Mouse (Mus musculus) frontal cortex, postnatal 10 days (tissue): Measurements from ENCODE around the gene Upp1.
"Not testable (repeated sequence)": the region's sequence is repeated elsewhere in the genome, so short reads cannot be mapped to it uniquely, and the experiment has no call there.

Experiments used
- DNase-seq, 2 experiments: peaks; one replicate each; pipeline ENCODE4 v3.0.0; 2022; ENCODE audit warnings: low spot score in 2 of 2, mixed read lengths in 1 of 2

The Upp1 gene

GRCm38 (mm10) chr11:9118050-9118420 lies at the start of gene Upp1:
Upp1 (plus strand) TSS chr11:9118103.
- no peak for DNase-seq

- no peak for DNase-seq
Measured at GRCm38 (mm10) chr11:9076444-9076843, 41.5 kb upstream of the Upp1 start.

GRCm38 (mm10) chr11:9113189-9113588 lies 4.7 kb upstream of the Upp1 start:
- no peak for DNase-seq

GRCm38 (mm10) chr11:9115367-9116120 lies 2.4 kb upstream of the Upp1 start:
- no peak for DNase-seq

GRCm38 (mm10) chr11:9116121-9116520 lies 1.8 kb upstream of the Upp1 start:
- DNase-seq, result no peak

GRCm38 (mm10) chr11:9116916-9117315 lies 987 bp upstream of the Upp1 start:
- no peak for DNase-seq

GRCm38 (mm10) chr11:9117358-9118049 lies 399 bp upstream of the Upp1 start:
- DNase-seq, result peak in 1 of 2 experiments; percentile 23

GRCm38 (mm10) chr11:9118421-9119121 lies 668 bp downstream of the Upp1 start:
- DNase-seq, result no peak

- DNase-seq, result no peak
Measured at GRCm38 (mm10) chr11:9119231-9120020, 1.5 kb downstream of the Upp1 start.

GRCm38 (mm10) chr11:9122315-9122714 lies 4.4 kb downstream of the Upp1 start:
- no peak for DNase-seq

GRCm38 (mm10) chr11:9126373-9127107 lies 8.6 kb downstream of the Upp1 start:
- no peak for DNase-seq

GRCm38 (mm10) chr11:9128110-9128509 lies 10.2 kb downstream of the Upp1 start:
- DNase-seq, result no peak

- DNase-seq, result no peak
Measured at GRCm38 (mm10) chr11:9129528-9129927, 11.6 kb downstream of the Upp1 start.

- DNase-seq, result no peak
Measured at GRCm38 (mm10) chr11:9131688-9132087, 13.8 kb downstream of the Upp1 start.

- DNase-seq, result no peak
Measured at GRCm38 (mm10) chr11:9135589-9136246, 17.8 kb downstream of the Upp1 start.

- peak; percentile 59 to 78 for DNase-seq
Measured at GRCm38 (mm10) chr11:9136471-9136870, 18.6 kb downstream of the Upp1 start.

GRCm38 (mm10) chr11:9145113-9145512 lies 27.2 kb downstream of the Upp1 start:
- no peak for DNase-seq

GRCm38 (mm10) chr11:9146115-9146514 lies 28.2 kb downstream of the Upp1 start:
- DNase-seq, result no peak

GRCm38 (mm10) chr11:9146683-9147082 lies 28.8 kb downstream of the Upp1 start:
- DNase-seq, result no peak

GRCm38 (mm10) chr11:9148206-9148605 lies 30.3 kb downstream of the Upp1 start:
- DNase-seq, result no peak

- DNase-seq, result not testable (repeated sequence)
Measured at GRCm38 (mm10) chr11:9150403-9150802, 32.5 kb downstream of the Upp1 start.
